9 mouse cellular contexts compared by ENCODE assay signal in genomic region chr12:111678997-111679396, GRCm38 (mm10). TPM values are rescaled to one million over a fixed set of nuclear protein-coding genes. Genes with fewer than 3 reads are reported as not detected.
DNase-seq lines count a peak whose midpoint lies in the region; ATAC-seq and TF ChIP-seq lines count a peak whose summit lies in the region.
"Had no signal": no experiment of that assay in that cellular context is flagged by ENCODE, and none has a peak within 500 bp of the region (broad histone marks: within the 10 kb centered on the region; RNA-seq: fewer than 3 reads in every experiment).

No protein-coding gene starts in this region.

- peaks cover 6% of the 10 kb centered on the region; the same call in 1 of the 2 replicates for H3K4me1 ChIP-seq in kidney, postnatal 0 days (replicated peaks; ENCODE audit: insufficient read depth, low read length)
- H3K4me1 ChIP-seq in brown adipose tissue, adult 24 weeks (ENCODE audit: control insufficient read depth, insufficient read depth, insufficient read length, low read length) = peaks cover 15% of the 10 kb centered on the region
- H3K4me1 ChIP-seq in intestine, embryonic 16.5 days (ENCODE audit: control insufficient read depth, insufficient read depth, low read length) = peaks cover 52% of the 10 kb centered on the region
- peaks cover 28% of the 10 kb centered on the region for H3K4me1 ChIP-seq in neural tube, embryonic 13.5 days (replicated peaks)

- no peak for TF ChIP-seq CTCF in kidney, postnatal 0 days (IDR thresholded peaks at IDR 0.05; ENCODE audit: low read depth)

- no peak for DNase-seq in kidney, postnatal 0 days (ENCODE audit: low spot score)
- no peak for DNase-seq in kidney, postnatal 36 days
- no peak for DNase-seq in adrenal gland, postnatal 36 days
- no peak for DNase-seq in gastrocnemius, postnatal 25 days
- no peak for DNase-seq in MN1 (ENCODE audit: low spot score)
- DNase-seq: adrenal gland, adult 8-10 months had no signal

- H3K36me3 ChIP-seq in kidney, postnatal 0 days (ENCODE audit: insufficient read depth, low read length) = 0 out of 2 replicates have a peak, but pooled peaks cover under 1% of the 10 kb centered on the region
- peaks cover 2% of the 10 kb centered on the region for H3K36me3 ChIP-seq in intestine, embryonic 16.5 days (ENCODE audit: control insufficient read depth, insufficient read depth, low read length)
- H3K36me3 ChIP-seq in neural tube, embryonic 13.5 days = peaks cover 34% of the 10 kb centered on the region

- H3K9ac ChIP-seq in kidney, postnatal 0 days (ENCODE audit: low read depth, low read length) = peak overlapping the region; percentile 59; the same call in 1 of the 2 replicates
- peak overlapping the region; percentile 79 for H3K9ac ChIP-seq in intestine, embryonic 16.5 days (ENCODE audit: low read depth, low read length)
- H3K9ac ChIP-seq in neural tube, embryonic 13.5 days = peak overlapping the region; percentile 77; the same call in 1 of the 2 replicates

- no peak for ATAC-seq in kidney, postnatal 0 days (replicated peaks; ENCODE audit: low FRiP score, low read depth)
- no peak for ATAC-seq in intestine, embryonic 16.5 days
- ATAC-seq in neural tube, embryonic 13.5 days (ENCODE audit: low read depth) = no peak

- peaks cover 2% of the 10 kb centered on the region; the same call in 1 of the 2 replicates for H3K27me3 ChIP-seq in kidney, postnatal 0 days (ENCODE audit: insufficient read depth, low read length)
- H3K27me3 ChIP-seq in intestine, embryonic 16.5 days (replicated peaks; ENCODE audit: control insufficient read depth, insufficient read depth, low read length) = no peaks in the 10 kb centered on the region
- no peaks in the 10 kb centered on the region for H3K27me3 ChIP-seq in neural tube, embryonic 13.5 days

- peak overlapping the region; percentile 88 for H3K4me2 ChIP-seq in kidney, postnatal 0 days (ENCODE audit: low read length)
- H3K4me2 ChIP-seq in intestine, embryonic 16.5 days (ENCODE audit: low read depth, low read length) = peak overlapping the region; percentile 92
- H3K4me2 ChIP-seq in neural tube, embryonic 13.5 days = peak overlapping the region; percentile 73

- H3K9me3 ChIP-seq in kidney, postnatal 0 days (replicated peaks; ENCODE audit: low read length) = no peaks in the 10 kb centered on the region
- H3K9me3 ChIP-seq in intestine, embryonic 16.5 days (ENCODE audit: control insufficient read depth, low read length) = no peaks in the 10 kb centered on the region
- H3K9me3 ChIP-seq in neural tube, embryonic 13.5 days = no peaks in the 10 kb centered on the region

- H3K27ac ChIP-seq in kidney, postnatal 0 days = no peak overlapping the region
- no peak overlapping the region for H3K27ac ChIP-seq in brown adipose tissue, adult 24 weeks (replicated peaks; ENCODE audit: low read depth, low read length)
- H3K27ac ChIP-seq in intestine, embryonic 16.5 days (ENCODE audit: low read length) = no peak overlapping the region
- no peak overlapping the region for H3K27ac ChIP-seq in neural tube, embryonic 13.5 days (replicated peaks)

- WGBS in kidney, postnatal 0 days = 49% methylated on average over 7 of the region's 7 CpGs
- WGBS in intestine, embryonic 16.5 days = 45% methylated on average over 7 of the region's 7 CpGs
- WGBS in neural tube, embryonic 13.5 days = 60% methylated on average over 7 of the region's 7 CpGs

- H3K4me3 ChIP-seq in kidney, postnatal 0 days (replicated peaks; ENCODE audit: low read depth, low read length) = peak overlapping the region; percentile 89
- H3K4me3 ChIP-seq in brown adipose tissue, adult 24 weeks (ENCODE audit: insufficient read depth, low read depth, low read length) = peak overlapping the region; percentile 81
- H3K4me3 ChIP-seq in intestine, embryonic 16.5 days (ENCODE audit: low read length) = peak overlapping the region; percentile 73
- H3K4me3 ChIP-seq in neural tube, embryonic 13.5 days = peak overlapping the region; percentile 62

RNA-seq across cellular contexts. Expression of gene Trmt61a, which starts 1.1 kb away (rescaled TPM):
- 6.3 and 6.8 TPM in 2 replicates for polyA plus RNA-seq in kidney, postnatal 0 days (2015; fragmentation: Nextera tagmentation; extraction: Ambion mirVana)
- polyA plus RNA-seq in brown adipose tissue, adult 24 weeks (2012; ENCODE audit: insufficient read depth, insufficient read length, missing spikeins) = 2.9 and 3.2 TPM in 2 replicates
- 11.3 and 12.7 TPM in 2 replicates for polyA plus RNA-seq in intestine, embryonic 16.5 days (2015; fragmentation: Nextera tagmentation; extraction: Ambion mirVana)
- polyA plus RNA-seq in neural tube, embryonic 13.5 days (2015; fragmentation: Nextera tagmentation; extraction: Ambion mirVana) = 7.2 and 8.5 TPM in 2 replicates
- 10 to 100 TPM; 15.7 to 18.6 TPM for total RNA-seq in adrenal gland, postnatal 36 days (2021)
- 1 to 10 TPM; 2.7 to 2.9 TPM for total RNA-seq in gastrocnemius, postnatal 25 days (2021)

RNA-seq across cellular contexts. Expression of gene Ckb, which starts 6.9 kb away (rescaled TPM):
- polyA plus RNA-seq in kidney, postnatal 0 days (2015; fragmentation: Nextera tagmentation; extraction: Ambion mirVana) = 135 and 148 TPM in 2 replicates
- 20.8 and 30.3 TPM in 2 replicates for polyA plus RNA-seq in brown adipose tissue, adult 24 weeks (2012; ENCODE audit: insufficient read depth, insufficient read length, missing spikeins)
- 927 and 953 TPM in 2 replicates for polyA plus RNA-seq in intestine, embryonic 16.5 days (2015; fragmentation: Nextera tagmentation; extraction: Ambion mirVana)
- polyA plus RNA-seq in neural tube, embryonic 13.5 days (2015; fragmentation: Nextera tagmentation; extraction: Ambion mirVana) = 1,774 and 1,823 TPM in 2 replicates
- 10 to 100 TPM; 34.2 to 53.4 TPM for total RNA-seq in adrenal gland, postnatal 36 days (2021)
- total RNA-seq in gastrocnemius, postnatal 25 days (2021) = 10 to 100 TPM; 14.9 to 15.6 TPM

RNA-seq across cellular contexts. Expression of gene Bag5, which starts 34.1 kb away (rescaled TPM):
- 45.7 and 48.9 TPM in 2 replicates for polyA plus RNA-seq in kidney, postnatal 0 days (2015; fragmentation: Nextera tagmentation; extraction: Ambion mirVana)
- polyA plus RNA-seq in brown adipose tissue, adult 24 weeks (2012; ENCODE audit: insufficient read depth, insufficient read length, missing spikeins) = 16.2 and 18.1 TPM in 2 replicates
- polyA plus RNA-seq in intestine, embryonic 16.5 days (2015; fragmentation: Nextera tagmentation; extraction: Ambion mirVana) = 43.0 and 46.2 TPM in 2 replicates
- polyA plus RNA-seq in neural tube, embryonic 13.5 days (2015; fragmentation: Nextera tagmentation; extraction: Ambion mirVana) = 57.6 and 66.2 TPM in 2 replicates
- 10 to 100 TPM; 37.2 to 39.8 TPM for total RNA-seq in adrenal gland, postnatal 36 days (2021)
- total RNA-seq in gastrocnemius, postnatal 25 days (2021) = 10 to 100 TPM; 10.9 to 14.6 TPM

RNA-seq across cellular contexts. Expression of gene Apopt1, which starts 34.1 kb away (rescaled TPM):
- polyA plus RNA-seq in kidney, postnatal 0 days (2015; fragmentation: Nextera tagmentation; extraction: Ambion mirVana) = 57.8 and 61.4 TPM in 2 replicates
- 123 and 134 TPM in 2 replicates for polyA plus RNA-seq in brown adipose tissue, adult 24 weeks (2012; ENCODE audit: insufficient read depth, insufficient read length, missing spikeins)
- 56.2 and 58.2 TPM in 2 replicates for polyA plus RNA-seq in intestine, embryonic 16.5 days (2015; fragmentation: Nextera tagmentation; extraction: Ambion mirVana)
- 52.0 and 59.1 TPM in 2 replicates for polyA plus RNA-seq in neural tube, embryonic 13.5 days (2015; fragmentation: Nextera tagmentation; extraction: Ambion mirVana)
- 10 to 100 TPM; 58.8 to 76.2 TPM for total RNA-seq in adrenal gland, postnatal 36 days (2021)
- 10 to 100 TPM; 37.7 to 38.9 TPM for total RNA-seq in gastrocnemius, postnatal 25 days (2021)
